Mouse (Mus musculus) cerebellum, adult 2 months (tissue): ENCODE data around the gene Bend6.

Source experiments
- CTCF ChIP-seq: fragments of 200-500 bp; IDR thresholded peaks from 2 replicates; pipeline ENCODE4 v1.5.1; 2011; ENCODE audit warnings: low read depth, mild to moderate bottlenecking, control low read depth, low read length, moderate library complexity, borderline replicate concordance; ENCODE audit not compliant: insufficient read depth
- POLR2A ChIP-seq: fragments of 200-500 bp; IDR thresholded peaks from 2 replicates; pipeline ENCODE4 v1.6.1; 2011; ENCODE audit warnings: low read length, control low read depth, borderline replicate concordance; ENCODE audit not compliant: insufficient read depth

DNA sequence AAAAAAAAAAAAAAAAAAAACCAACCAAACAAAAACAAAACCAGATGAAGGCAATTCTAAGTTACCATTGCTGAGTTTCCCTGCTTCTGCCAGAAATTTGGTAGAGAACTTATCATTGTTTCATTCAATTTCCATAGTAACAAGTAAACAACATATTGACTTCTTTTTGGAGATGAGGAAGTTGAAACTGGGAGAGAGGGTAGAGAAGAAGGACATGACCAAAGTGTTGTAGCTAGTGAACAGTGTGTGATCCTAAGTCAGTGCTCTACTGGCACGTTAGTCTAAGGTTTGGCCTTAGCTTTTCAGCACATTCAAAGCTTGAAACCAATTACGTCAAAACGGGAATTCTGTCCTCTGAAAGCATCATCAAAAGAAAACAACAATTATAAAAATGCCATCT is 31.2 kb downstream of the Bend6 start:
- TF ChIP-seq CTCF = no peak
- no peak for TF ChIP-seq POLR2A
